ENCODE assay signal across 13 mouse cellular contexts in the genomic region with DNA sequence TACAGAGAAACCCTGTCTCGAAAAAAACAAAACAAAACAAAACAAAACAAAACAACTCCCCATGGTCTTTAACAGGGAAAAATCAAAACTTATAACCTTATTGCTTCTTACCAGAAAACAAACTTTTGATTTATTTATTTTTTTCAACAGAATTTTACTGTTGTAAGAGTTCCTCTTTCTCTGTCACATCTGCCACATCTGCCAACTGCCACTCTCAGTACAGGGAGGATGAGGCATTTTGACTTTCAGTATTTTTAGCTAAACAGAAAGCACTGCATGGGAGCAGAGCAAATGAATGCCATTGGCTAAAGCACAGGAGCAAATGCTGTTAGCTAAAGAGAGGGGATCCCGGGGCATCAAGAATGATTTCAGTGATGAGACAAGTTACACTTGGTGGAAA.
"Had no signal": no experiment of that assay in that cellular context is flagged by ENCODE, and none has a peak within 500 bp of the region (broad histone marks: within the 10 kb centered on the region; RNA-seq: fewer than 3 reads in every experiment).

No protein-coding gene starts in this region.

- H3K9me3 ChIP-seq: liver, embryonic 12.5 days; midbrain, embryonic 10.5 days; midbrain, embryonic 12.5 days; neural tube, embryonic 12.5 days; stomach, embryonic 15.5 days had no signal

- H3K27ac ChIP-seq: liver, embryonic 12.5 days; liver, embryonic 14.5 days; midbrain, embryonic 10.5 days; midbrain, embryonic 12.5 days; neural tube, embryonic 12.5 days; stomach, embryonic 15.5 days; stomach, postnatal 0 days had no signal

- DNase-seq: lung, adult 18-20 months; lung, embryonic 14.5 days; lung, postnatal 10 days; lung, postnatal 4 days; midbrain, embryonic 14.5 days; right cerebral cortex, postnatal 14 days had no signal

- H3K27me3 ChIP-seq: liver, embryonic 12.5 days; midbrain, embryonic 12.5 days; neural tube, embryonic 12.5 days; stomach, embryonic 15.5 days had no signal

- H3K4me2 ChIP-seq: liver, embryonic 12.5 days; lung, embryonic 14.5 days; midbrain, embryonic 12.5 days; neural tube, embryonic 12.5 days; stomach, embryonic 15.5 days had no signal

- ATAC-seq: liver, embryonic 12.5 days had no signal

- H3K36me3 ChIP-seq: liver, embryonic 12.5 days; midbrain, embryonic 10.5 days; midbrain, embryonic 12.5 days; neural tube, embryonic 12.5 days; stomach, embryonic 15.5 days had no signal

- H3K4me3 ChIP-seq: liver, embryonic 12.5 days; midbrain, embryonic 10.5 days; midbrain, embryonic 12.5 days; neural tube, embryonic 12.5 days; stomach, embryonic 15.5 days had no signal

- H3K9ac ChIP-seq: liver, embryonic 12.5 days; liver, embryonic 14.5 days; lung, embryonic 14.5 days; midbrain, embryonic 12.5 days; neural tube, embryonic 12.5 days; stomach, embryonic 15.5 days had no signal

- H3K4me1 ChIP-seq: liver, embryonic 12.5 days; midbrain, embryonic 10.5 days; neural tube, embryonic 12.5 days; stomach, embryonic 15.5 days had no signal
